9 mouse cellular contexts compared by ENCODE assay signal in genomic region chr1:36271516-36272230, GRCm38 (mm10). TPM values are rescaled to one million over a fixed set of nuclear protein-coding genes. Genes with fewer than 3 reads are reported as not detected.
A peak's percentile ranks its signal among the peaks of the same experiment; 100 is the strongest.
DNase-seq lines count a peak whose midpoint lies in the region; ATAC-seq lines count a peak whose summit lies in the region.
"Had no signal": no experiment of that assay in that cellular context is flagged by ENCODE, and none has a peak within 500 bp of the region (broad histone marks: within the 10 kb centered on the region; RNA-seq: fewer than 3 reads in every experiment).

No protein-coding gene starts in this region.

- no peaks in the 10 kb centered on the region for H3K36me3 ChIP-seq in heart, embryonic 12.5 days
- H3K36me3 ChIP-seq in midbrain, embryonic 11.5 days (ENCODE audit: control insufficient read depth, insufficient read depth, low read length) = no peaks in the 10 kb centered on the region
- H3K36me3 ChIP-seq in midbrain, embryonic 16.5 days (ENCODE audit: control insufficient read depth, insufficient read depth, low read length) = no peaks in the 10 kb centered on the region
- no peaks in the 10 kb centered on the region for H3K36me3 ChIP-seq in limb, embryonic 10.5 days
- no peaks in the 10 kb centered on the region for H3K36me3 ChIP-seq in stomach, embryonic 15.5 days
- H3K36me3 ChIP-seq: embryonic facial prominence, embryonic 12.5 days had no signal

- 72% methylated on average over 8 of the region's 8 CpGs for WGBS in heart, embryonic 12.5 days
- WGBS in midbrain, embryonic 11.5 days = 83% methylated on average over 8 of the region's 8 CpGs
- 79% methylated on average over 8 of the region's 8 CpGs for WGBS in midbrain, embryonic 16.5 days
- WGBS in limb, embryonic 10.5 days = 83% methylated on average over 8 of the region's 8 CpGs
- 55% methylated on average over 8 of the region's 8 CpGs for WGBS in stomach, embryonic 15.5 days

- H3K9me3 ChIP-seq in heart, embryonic 12.5 days (replicated peaks) = no peaks in the 10 kb centered on the region
- H3K9me3 ChIP-seq in midbrain, embryonic 11.5 days (ENCODE audit: control insufficient read depth, low read length) = no peaks in the 10 kb centered on the region
- H3K9me3 ChIP-seq in midbrain, embryonic 16.5 days (replicated peaks; ENCODE audit: control insufficient read depth, low read length, poor library complexity, severe bottlenecking) = no peaks in the 10 kb centered on the region
- H3K9me3 ChIP-seq in limb, embryonic 10.5 days (replicated peaks) = no peaks in the 10 kb centered on the region
- H3K9me3 ChIP-seq in stomach, embryonic 15.5 days = no peaks in the 10 kb centered on the region
- H3K9me3 ChIP-seq: embryonic facial prominence, embryonic 12.5 days had no signal

- no peak overlapping the region for H3K4me3 ChIP-seq in heart, embryonic 12.5 days
- no peak overlapping the region for H3K4me3 ChIP-seq in midbrain, embryonic 11.5 days (ENCODE audit: low read depth, low read length)
- H3K4me3 ChIP-seq in midbrain, embryonic 16.5 days (ENCODE audit: low read depth, low read length) = no peak overlapping the region
- no peak overlapping the region for H3K4me3 ChIP-seq in limb, embryonic 10.5 days
- H3K4me3 ChIP-seq in stomach, embryonic 15.5 days (replicated peaks) = no peak overlapping the region
- H3K4me3 ChIP-seq: embryonic facial prominence, embryonic 12.5 days had no signal

- ATAC-seq in heart, embryonic 12.5 days (ENCODE audit: insufficient number of reproducible peaks, low FRiP score) = no peak
- ATAC-seq in midbrain, embryonic 11.5 days (ENCODE audit: low FRiP score) = no peak
- no peak for ATAC-seq in midbrain, embryonic 16.5 days
- ATAC-seq in stomach, embryonic 15.5 days (ENCODE audit: insufficient read depth, low FRiP score, low read depth) = peak; percentile 54
- no peak for ATAC-seq in erythroblast, adult 5-6 weeks (replicated peaks; ENCODE audit: low FRiP score, poor library complexity, severe bottlenecking)

- H3K9ac ChIP-seq in heart, embryonic 12.5 days = 0 out of 2 replicates have a peak overlapping the region, but pooled peaks have one; percentile 38
- H3K9ac ChIP-seq in midbrain, embryonic 11.5 days (ENCODE audit: low read length) = no peak overlapping the region
- no peak overlapping the region; the same call in 1 of the 2 replicates for H3K9ac ChIP-seq in midbrain, embryonic 16.5 days (ENCODE audit: low read depth, low read length)
- no peak overlapping the region for H3K9ac ChIP-seq in stomach, embryonic 15.5 days
- H3K9ac ChIP-seq: embryonic facial prominence, embryonic 12.5 days had no signal

- peaks cover 56% of the 10 kb centered on the region for H3K4me1 ChIP-seq in heart, embryonic 12.5 days (replicated peaks)
- H3K4me1 ChIP-seq in midbrain, embryonic 11.5 days (ENCODE audit: control insufficient read depth, insufficient read depth, low read length) = no peaks in the 10 kb centered on the region; the same call in 1 of the 2 replicates
- no peaks in the 10 kb centered on the region; the same call in 1 of the 2 replicates for H3K4me1 ChIP-seq in midbrain, embryonic 16.5 days (ENCODE audit: control insufficient read depth, insufficient read depth, low read length)
- H3K4me1 ChIP-seq in limb, embryonic 10.5 days = peaks cover 41% of the 10 kb centered on the region
- peaks cover 32% of the 10 kb centered on the region for H3K4me1 ChIP-seq in stomach, embryonic 15.5 days
- H3K4me1 ChIP-seq: embryonic facial prominence, embryonic 12.5 days had no signal

- H3K27me3 ChIP-seq in heart, embryonic 12.5 days (replicated peaks) = peaks cover 5% of the 10 kb centered on the region; the same call in 1 of the 2 replicates
- peaks cover 7% of the 10 kb centered on the region for H3K27me3 ChIP-seq in midbrain, embryonic 11.5 days (ENCODE audit: control insufficient read depth, insufficient read depth, low read length)
- peaks cover 3% of the 10 kb centered on the region; the same call in 1 of the 2 replicates for H3K27me3 ChIP-seq in midbrain, embryonic 16.5 days (ENCODE audit: control insufficient read depth, insufficient read depth, low read depth, low read length)
- peaks cover 38% of the 10 kb centered on the region for H3K27me3 ChIP-seq in limb, embryonic 10.5 days (ENCODE audit: low read depth, poor library complexity, severe bottlenecking)
- peaks cover 4% of the 10 kb centered on the region; the same call in 1 of the 2 replicates for H3K27me3 ChIP-seq in stomach, embryonic 15.5 days (replicated peaks)

- no peak for DNase-seq in heart, postnatal 4 days
- peak; percentile 53 for DNase-seq in midbrain, embryonic 11.5 days (ENCODE audit: low spot score, missing footprints)
- no peak for DNase-seq in limb, embryonic 10.5 days (ENCODE audit: low spot score)
- no peak for DNase-seq in cerebellum, adult 9-10 months

- no peak overlapping the region for H3K4me2 ChIP-seq in heart, embryonic 12.5 days
- no peak overlapping the region for H3K4me2 ChIP-seq in midbrain, embryonic 11.5 days
- no peak overlapping the region for H3K4me2 ChIP-seq in midbrain, embryonic 16.5 days (ENCODE audit: low read length)
- H3K4me2 ChIP-seq in stomach, embryonic 15.5 days = peak overlapping the region; percentile 29
- H3K4me2 ChIP-seq: embryonic facial prominence, embryonic 12.5 days had no signal

- H3K27ac ChIP-seq in heart, embryonic 12.5 days (ENCODE audit: poor library complexity, severe bottlenecking) = 0 out of 2 replicates have a peak overlapping the region, but pooled peaks have one; percentile 67
- H3K27ac ChIP-seq in midbrain, embryonic 11.5 days (ENCODE audit: low read depth, low read length) = no peak overlapping the region
- H3K27ac ChIP-seq in midbrain, embryonic 16.5 days (ENCODE audit: low read length) = no peak overlapping the region
- peak overlapping the region; percentile 28 for H3K27ac ChIP-seq in limb, embryonic 10.5 days
- H3K27ac ChIP-seq in stomach, embryonic 15.5 days = peak overlapping the region; percentile 87
- H3K27ac ChIP-seq: embryonic facial prominence, embryonic 12.5 days had no signal

RNA-seq across cellular contexts. Expression of gene Neurl3, which starts 2.8 kb away (rescaled TPM):
- 2.4 and 2.6 TPM in 2 replicates for polyA plus RNA-seq in heart, embryonic 12.5 days (2016; fragmentation: Nextera tagmentation; extraction: Ambion mirVana)
- total RNA-seq in heart, postnatal 4 days (2021) = 1 to 10 TPM; 4.9 to 5.3 TPM
- polyA plus RNA-seq in midbrain, embryonic 11.5 days (2014; fragmentation: Nextera tagmentation; extraction: Ambion mirVana) = 0.33 and 0.57 TPM in 2 replicates
- 1.2 and 1.5 TPM in 2 replicates for polyA plus RNA-seq in midbrain, embryonic 16.5 days (2015; fragmentation: Nextera tagmentation; extraction: Ambion mirVana)
- polyA plus RNA-seq in limb, embryonic 10.5 days (2016; fragmentation: Nextera tagmentation; extraction: Ambion mirVana) = 0.45 and 1.0 TPM in 2 replicates
- 15.6 and 18.7 TPM in 2 replicates for polyA plus RNA-seq in stomach, embryonic 15.5 days (2015; fragmentation: Nextera tagmentation; extraction: Ambion mirVana)
- total RNA-seq in erythroblast, adult 5-6 weeks (2015; ENCODE audit: low replicate concordance) = 8.6 and 14.2 TPM in 2 replicates
- total RNA-seq in erythroblast, adult 5-6 weeks (2017; ENCODE audit: low replicate concordance) = 8.0 and 9.1 TPM in 2 replicates

RNA-seq across cellular contexts. Expression of gene Uggt1, which starts 27.2 kb away (rescaled TPM):
- polyA plus RNA-seq in heart, embryonic 12.5 days (2016; fragmentation: Nextera tagmentation; extraction: Ambion mirVana) = 46.0 and 53.3 TPM in 2 replicates
- total RNA-seq in heart, postnatal 4 days (2021) = 10 to 100 TPM; 39.0 to 39.3 TPM
- 80.7 and 83.0 TPM in 2 replicates for polyA plus RNA-seq in midbrain, embryonic 11.5 days (2014; fragmentation: Nextera tagmentation; extraction: Ambion mirVana)
- polyA plus RNA-seq in midbrain, embryonic 16.5 days (2015; fragmentation: Nextera tagmentation; extraction: Ambion mirVana) = 45.3 and 46.6 TPM in 2 replicates
- polyA plus RNA-seq in limb, embryonic 10.5 days (2016; fragmentation: Nextera tagmentation; extraction: Ambion mirVana) = 54.1 and 55.2 TPM in 2 replicates
- 52.8 and 60.3 TPM in 2 replicates for polyA plus RNA-seq in stomach, embryonic 15.5 days (2015; fragmentation: Nextera tagmentation; extraction: Ambion mirVana)
- 17.5 and 18.6 TPM in 2 replicates for total RNA-seq in erythroblast, adult 5-6 weeks (2015; ENCODE audit: low replicate concordance)
- total RNA-seq in erythroblast, adult 5-6 weeks (2017; ENCODE audit: low replicate concordance) = 23.0 and 42.7 TPM in 2 replicates

RNA-seq across cellular contexts. Expression of gene Arid5a, which starts 35.9 kb away (rescaled TPM):
- 15.1 and 15.3 TPM in 2 replicates for polyA plus RNA-seq in heart, embryonic 12.5 days (2016; fragmentation: Nextera tagmentation; extraction: Ambion mirVana)
- 10 to 100 TPM; 27.7 to 27.9 TPM for total RNA-seq in heart, postnatal 4 days (2021)
- polyA plus RNA-seq in midbrain, embryonic 11.5 days (2014; fragmentation: Nextera tagmentation; extraction: Ambion mirVana) = 1.8 and 2.0 TPM in 2 replicates
- 2.8 and 3.6 TPM in 2 replicates for polyA plus RNA-seq in midbrain, embryonic 16.5 days (2015; fragmentation: Nextera tagmentation; extraction: Ambion mirVana)
- polyA plus RNA-seq in limb, embryonic 10.5 days (2016; fragmentation: Nextera tagmentation; extraction: Ambion mirVana) = 2.8 and 4.2 TPM in 2 replicates
- 3.5 and 4.7 TPM in 2 replicates for polyA plus RNA-seq in stomach, embryonic 15.5 days (2015; fragmentation: Nextera tagmentation; extraction: Ambion mirVana)
- total RNA-seq in erythroblast, adult 5-6 weeks (2015; ENCODE audit: low replicate concordance) = 2.3 and 5.6 TPM in 2 replicates
- 2.6 and 3.2 TPM in 2 replicates for total RNA-seq in erythroblast, adult 5-6 weeks (2017; ENCODE audit: low replicate concordance)

Comparison
In these comparisons a context has a peak if more than half of its experiments do, and no peak if none do; other contexts are left out.
1. H3K27ac ChIP-seq: peak in heart, embryonic 12.5 days (single experiment), limb, embryonic 10.5 days (single experiment) and stomach, embryonic 15.5 days (single experiment); none in midbrain, embryonic 11.5 days (single experiment) and midbrain, embryonic 16.5 days (single experiment).